Mouse (Mus musculus) hindbrain, embryonic 12.5 days (tissue): ENCODE measurements around the gene Mob1a. TPM values are rescaled to one million over a fixed set of nuclear protein-coding genes. Genes with fewer than 3 reads are reported as not detected.
A peak's percentile ranks its signal among the peaks of the same experiment; 100 is the strongest.
"Not testable (repeated sequence)": the region's sequence is repeated elsewhere in the genome, so short reads cannot be mapped to it uniquely, and the experiment has no call there.

Experiments
- ATAC-seq: fragments of 200-750 bp; cut with Nextera tagmentation; 2 replicates; pipeline ENCODE4 v1.8.0; 2017; ENCODE audit warnings: moderate TSS enrichment; ENCODE audit not compliant: low FRiP score
- H3K27ac ChIP-seq: fragments of 300-500 bp; sonication (generic); 2 replicates; pipeline ENCODE4 v1.5.1; 2016; ENCODE audit warnings: mild to moderate bottlenecking
- H3K27me3 ChIP-seq: fragments of 300-500 bp; sonication (generic); 2 replicates; pipeline ENCODE4 v1.6.1; 2016; ENCODE audit warnings: mild to moderate bottlenecking
- H3K36me3 ChIP-seq: fragments of 300-500 bp; sonication (generic); 2 replicates; pipeline ENCODE4 v1.6.1; 2016; ENCODE audit warnings: mild to moderate bottlenecking
- H3K4me1 ChIP-seq: fragments of 300-500 bp; sonication (generic); 2 replicates; pipeline ENCODE4 v1.6.1; 2016
- H3K4me2 ChIP-seq: fragments of 300-500 bp; sonication (generic); replicated peaks from 2 replicates; pipeline ENCODE4 v1.6.1; 2016; ENCODE audit warnings: mild to moderate bottlenecking
- H3K4me3 ChIP-seq: fragments of 300-500 bp; sonication (generic); 2 replicates; pipeline ENCODE4 v1.5.1; 2016; ENCODE audit warnings: mild to moderate bottlenecking
- H3K9ac ChIP-seq: fragments of 300-500 bp; sonication (generic); 2 replicates; pipeline ENCODE4 v1.6.1; 2016; ENCODE audit warnings: mild to moderate bottlenecking, moderate library complexity
- H3K9me3 ChIP-seq: fragments of 300-500 bp; sonication (generic); replicated peaks from 2 replicates; pipeline ENCODE4 v1.6.1; 2016; ENCODE audit warnings: mild to moderate bottlenecking
- WGBS: fragments of 180-500 bp; shearing (Covaris S2); methylation state at CpG from one replicate; pipeline ENCODE4 v1.1.7; 2016; 5-methylcytosine and 5-hydroxymethylcytosine counted together
- polyA plus RNA-seq: library from polyadenylated mRNA; unstranded; fragments of >200 nt; fragmentation: Nextera tagmentation; extraction: Ambion mirVana; gene quantifications from 2 replicates; pipeline ENCODE4 v1.2.1, GENCODE M21; 2016

Mob1a gene
- polyA plus RNA-seq, 1 experiment from 2014 or later, result 52.5 TPM

GRCm38 (mm10) chr6:83316022-83316421 is 9.8 kb upstream of the Mob1a start:
- no peak for ATAC-seq

DNA sequence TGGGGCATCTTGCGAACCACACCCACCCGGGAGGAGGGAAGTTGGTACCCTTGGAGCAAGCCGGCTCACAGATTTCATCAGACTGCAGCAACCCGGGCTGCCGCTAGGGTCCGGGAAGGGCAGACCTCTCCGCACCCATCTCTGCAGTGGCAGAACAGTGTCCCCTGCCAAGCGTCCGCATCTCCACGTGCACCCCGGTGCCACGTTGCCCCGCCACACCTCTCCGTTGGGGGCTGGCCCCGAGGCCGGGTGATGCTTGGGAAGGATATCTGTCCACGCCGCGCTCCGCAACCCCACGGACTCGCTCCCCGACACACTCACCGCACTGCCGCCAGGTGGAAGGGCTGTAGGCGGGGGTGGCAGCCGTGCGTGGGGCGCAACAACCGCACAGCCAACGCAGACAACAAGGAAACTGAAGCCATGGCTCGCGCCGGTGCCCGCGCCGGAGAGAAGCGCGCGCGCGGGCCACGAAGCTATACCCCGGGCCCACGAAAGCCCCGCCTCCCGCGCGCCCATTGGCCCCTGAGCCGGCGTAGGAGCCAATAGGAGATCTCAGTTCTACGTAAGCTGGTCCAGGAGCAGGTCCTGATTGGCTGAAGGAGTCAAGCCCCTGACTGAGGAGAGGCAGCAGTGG is 8.6 kb upstream of the Mob1a start:
- Histone ChIP-seq H3K4me3 (peak overlapping the region; percentile 92), H3K27me3 (no peaks in the 10 kb centered on the region), H3K9ac (peak overlapping the region; percentile 91), H3K9me3 (no peaks in the 10 kb centered on the region), H3K27ac (peak overlapping the region; percentile 74), H3K4me1 (peaks cover 15% of the 10 kb centered on the region), H3K36me3 (peaks cover 5% of the 10 kb centered on the region; the same call in 1 of the 2 replicates), H3K4me2 (peak overlapping the region; percentile 77)
- peak; percentile 99 for ATAC-seq
- WGBS, result under 1% methylated on average over 52 of the region's 52 CpGs

More at GRCm38 (mm10) chr6:83316022-83316421, 9.8 kb upstream of the Mob1a start:
- H3K9ac ChIP-seq, result no peak overlapping the region; the same call in 1 of the 2 replicates
- H3K27me3 ChIP-seq, result no peaks in the 10 kb centered on the region
- peaks cover 16% of the 10 kb centered on the region for H3K36me3 ChIP-seq
- H3K4me3 ChIP-seq, result peak overlapping the region; percentile 92
- peaks cover 15% of the 10 kb centered on the region for H3K4me1 ChIP-seq
- no peaks in the 10 kb centered on the region for H3K9me3 ChIP-seq
- H3K27ac ChIP-seq, result no peak overlapping the region
- 6% methylated on average over 10 of the region's 10 CpGs for WGBS
- H3K4me2 ChIP-seq, result peak overlapping the region; percentile 77

DNA sequence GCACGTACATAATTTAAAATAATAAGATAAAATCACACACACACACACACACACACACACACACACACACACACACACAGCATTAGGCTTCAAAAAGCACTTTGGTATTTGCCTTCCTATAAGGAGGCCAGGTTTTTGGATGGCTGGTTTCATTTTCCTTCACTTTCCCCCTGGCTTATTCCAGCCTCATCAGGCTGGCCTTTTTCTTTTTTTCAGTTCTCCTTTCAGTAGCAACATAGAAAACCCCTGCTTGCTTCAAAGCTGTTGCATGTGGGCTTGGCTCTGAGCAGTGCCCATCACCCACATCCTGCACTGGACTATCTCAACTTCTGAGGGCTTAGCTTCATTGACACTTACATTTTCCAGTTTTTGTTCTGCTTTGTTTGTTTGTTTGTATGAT is 3.9 kb upstream of the Mob1a start:
- no peak overlapping the region for H3K27ac ChIP-seq
- no peaks in the 10 kb centered on the region for H3K9me3 ChIP-seq
- no peak for ATAC-seq
- no peaks in the 10 kb centered on the region for H3K36me3 ChIP-seq
- WGBS, result 73% methylated on average over 1 of the region's 1 CpGs
- no peak overlapping the region for H3K9ac ChIP-seq
- no peak overlapping the region for H3K4me3 ChIP-seq
- no peak overlapping the region for H3K4me2 ChIP-seq
- H3K4me1 ChIP-seq, result peaks cover 6% of the 10 kb centered on the region
- H3K27me3 ChIP-seq, result no peaks in the 10 kb centered on the region

DNA sequence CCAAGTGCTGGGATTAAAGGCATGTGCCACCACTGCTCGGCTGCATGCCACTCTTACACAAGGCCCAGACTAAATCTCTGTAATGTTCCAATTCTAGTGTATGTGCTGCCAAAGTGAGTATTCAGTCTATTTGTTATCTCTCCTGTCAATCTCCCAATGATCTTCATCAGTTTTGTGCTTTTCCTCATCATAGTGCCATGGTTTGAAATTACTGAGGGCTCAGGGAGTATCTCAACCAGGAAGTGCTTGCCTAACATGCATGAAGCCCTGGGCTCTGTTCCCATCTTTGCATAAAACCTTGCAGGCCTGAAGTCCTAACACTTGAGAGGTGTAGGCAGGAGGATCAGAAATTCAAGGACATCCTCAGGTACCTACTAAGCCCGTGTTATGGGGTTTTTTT is 3.0 kb upstream of the Mob1a start:
- H3K27me3 ChIP-seq, result no peaks in the 10 kb centered on the region
- H3K4me1 ChIP-seq, result peaks cover 12% of the 10 kb centered on the region
- H3K4me2 ChIP-seq, result no peak overlapping the region
- WGBS, result 73% methylated on average over 2 of the region's 2 CpGs
- no peak for ATAC-seq
- no peak overlapping the region for H3K9ac ChIP-seq
- no peak overlapping the region for H3K27ac ChIP-seq
- H3K9me3 ChIP-seq, result no peaks in the 10 kb centered on the region
- H3K4me3 ChIP-seq, result no peak overlapping the region
- no peaks in the 10 kb centered on the region for H3K36me3 ChIP-seq

DNA sequence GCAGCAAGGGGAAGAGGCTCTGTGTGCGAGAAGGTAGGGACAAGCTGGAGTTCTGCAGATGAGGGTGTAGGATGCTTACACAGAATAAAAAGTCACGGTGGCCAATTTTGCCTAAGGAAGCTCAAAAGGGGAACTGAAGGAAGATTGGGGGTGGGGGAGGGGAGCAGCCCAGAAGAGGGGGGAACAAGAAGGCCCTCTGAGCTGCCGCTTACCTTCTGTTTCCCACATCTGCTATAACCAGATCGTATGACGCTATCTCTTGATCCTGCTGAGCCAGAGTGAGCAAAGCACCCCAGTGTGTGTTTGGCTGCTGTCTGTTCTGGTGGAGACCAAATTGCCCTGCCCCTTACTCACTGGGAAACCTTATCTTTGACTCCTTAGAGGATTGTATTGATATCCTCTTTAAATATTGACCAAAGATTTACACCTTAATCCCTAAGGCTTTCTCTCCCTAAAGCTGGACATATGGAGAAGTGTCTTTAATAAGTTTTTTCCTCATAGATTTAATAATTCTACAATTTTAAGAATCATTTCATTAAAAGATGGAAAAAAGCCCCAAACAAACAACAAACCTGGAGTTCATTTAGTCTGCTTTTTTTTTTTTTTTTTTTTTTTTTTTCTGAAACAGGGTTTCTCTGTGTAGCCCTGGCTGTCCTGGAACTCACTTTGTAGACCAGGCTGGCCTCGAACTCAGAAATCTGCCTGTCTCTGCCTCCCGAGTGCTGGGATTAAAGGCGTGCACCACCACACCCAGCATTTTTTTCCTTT is 2.0 kb upstream of the Mob1a start:
- no peaks in the 10 kb centered on the region for H3K9me3 ChIP-seq
- no peak for ATAC-seq
- peaks cover 15% of the 10 kb centered on the region for H3K4me1 ChIP-seq
- H3K36me3 ChIP-seq, result no peaks in the 10 kb centered on the region
- H3K4me2 ChIP-seq, result no peak overlapping the region
- no peak overlapping the region for H3K9ac ChIP-seq
- no peaks in the 10 kb centered on the region for H3K27me3 ChIP-seq
- H3K27ac ChIP-seq, result no peak overlapping the region
- no peak overlapping the region for H3K4me3 ChIP-seq
- 73% methylated on average over 8 of the region's 8 CpGs for WGBS

- peak overlapping the region; percentile 73 for H3K4me2 ChIP-seq
- H3K9ac ChIP-seq, result peak overlapping the region; percentile 96
- peak overlapping the region; percentile 92 for H3K27ac ChIP-seq
- WGBS, result 9% methylated on average over 6 of the region's 6 CpGs
- no peaks in the 10 kb centered on the region for H3K9me3 ChIP-seq
- no peaks in the 10 kb centered on the region for H3K27me3 ChIP-seq
- peak overlapping the region; percentile 91 for H3K4me3 ChIP-seq
- H3K4me1 ChIP-seq, result peaks cover 16% of the 10 kb centered on the region
- no peak; the same call in 1 of the 2 replicates for ATAC-seq
- H3K36me3 ChIP-seq, result peaks cover 13% of the 10 kb centered on the region
Measured at GRCm38 (mm10) chr6:83326394-83326736, 549 bp downstream of the Mob1a start.

DNA sequence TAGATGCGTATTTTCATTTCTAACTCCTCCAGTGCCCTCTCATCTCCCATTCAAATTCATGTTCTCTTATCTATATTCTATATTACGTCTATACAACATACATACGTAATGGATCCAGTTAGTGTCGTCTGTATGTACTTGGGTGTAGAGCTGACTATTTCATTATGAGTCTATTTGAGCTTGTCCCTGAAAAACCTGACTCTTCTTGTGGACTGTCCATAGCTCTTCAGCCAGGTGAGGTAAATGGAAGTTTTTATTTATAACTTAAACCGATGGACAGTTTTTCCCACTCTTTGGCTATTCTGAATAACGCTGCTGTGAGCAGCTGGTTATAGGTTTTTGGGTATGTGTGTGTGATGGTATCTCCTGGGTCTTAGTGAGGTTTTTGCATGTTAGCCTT is 945 bp downstream of the Mob1a start:
- peak overlapping the region; percentile 96 for H3K9ac ChIP-seq
- H3K9me3 ChIP-seq, result no peaks in the 10 kb centered on the region
- H3K4me3 ChIP-seq, result peak overlapping the region; percentile 91
- peaks cover 17% of the 10 kb centered on the region for H3K36me3 ChIP-seq
- H3K27me3 ChIP-seq, result no peaks in the 10 kb centered on the region
- H3K27ac ChIP-seq, result no peak overlapping the region
- no peak for ATAC-seq
- peaks cover 16% of the 10 kb centered on the region for H3K4me1 ChIP-seq
- 65% methylated on average over 6 of the region's 6 CpGs for WGBS
- H3K4me2 ChIP-seq, result peak overlapping the region; percentile 73

DNA sequence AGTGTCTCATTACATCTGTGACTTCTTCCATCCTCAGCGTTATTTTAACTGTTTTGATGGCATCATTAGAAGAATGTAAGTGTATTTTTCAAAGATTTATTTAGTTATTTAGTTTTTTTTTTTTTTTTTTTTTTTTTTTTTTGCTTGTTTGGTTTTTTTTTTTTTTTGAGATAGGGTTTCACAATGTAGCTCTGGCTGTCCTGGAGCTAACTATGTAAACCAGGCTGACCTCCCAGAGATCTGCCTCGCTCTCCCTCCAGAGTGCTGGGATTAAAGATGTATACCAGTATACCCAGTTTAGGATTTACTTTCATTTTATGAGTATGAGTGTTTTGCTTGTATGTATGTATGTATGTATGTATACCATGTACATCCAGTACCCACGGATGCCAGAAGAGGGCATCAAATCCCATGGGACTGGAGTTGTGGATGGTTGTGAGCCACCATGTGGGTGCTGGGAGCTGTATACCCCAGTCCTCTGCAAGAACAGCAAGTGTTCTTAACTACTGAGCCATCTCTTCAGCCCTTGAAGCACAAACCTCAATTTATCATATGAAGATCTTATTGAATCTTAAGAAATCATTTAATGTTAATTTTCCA is 1.9 kb downstream of the Mob1a start:
- ATAC-seq, result no peak
- H3K4me2 ChIP-seq, result no peak overlapping the region

DNA sequence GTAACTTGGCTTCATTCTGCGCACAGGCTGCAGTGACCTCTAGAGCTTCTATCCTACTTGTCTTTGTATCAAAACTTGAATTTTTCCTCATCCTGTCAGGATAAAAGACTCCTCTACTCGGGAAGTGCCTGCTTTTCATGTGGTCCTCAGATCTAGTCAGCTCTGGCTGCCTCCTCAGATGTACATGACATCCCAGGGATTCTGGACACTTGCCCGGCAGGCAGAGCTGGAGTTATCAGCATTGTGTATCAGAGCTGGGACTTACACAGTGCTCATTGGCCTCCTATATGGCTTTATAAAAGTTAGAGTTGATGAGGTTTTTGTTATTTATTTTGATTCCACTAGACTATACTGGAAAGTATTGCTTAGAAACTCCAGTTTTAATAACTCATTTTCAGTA is 15.6 kb downstream of the Mob1a start:
- H3K9ac ChIP-seq, result no peak overlapping the region
- H3K4me1 ChIP-seq, result no peaks in the 10 kb centered on the region
- no peak for ATAC-seq
- H3K4me2 ChIP-seq, result no peak overlapping the region
- 84% methylated on average over 3 of the region's 3 CpGs for WGBS
- H3K27me3 ChIP-seq, result no peaks in the 10 kb centered on the region
- peaks cover 49% of the 10 kb centered on the region for H3K36me3 ChIP-seq
- no peak overlapping the region for H3K27ac ChIP-seq
- no peaks in the 10 kb centered on the region for H3K9me3 ChIP-seq
- no peak overlapping the region for H3K4me3 ChIP-seq

More for the DNA sequence above, 1.9 kb downstream of the Mob1a start:
- WGBS, result 91% methylated on average over 3 of the region's 3 CpGs
- H3K4me3 ChIP-seq, result no peak overlapping the region
- no peaks in the 10 kb centered on the region for H3K9me3 ChIP-seq
- H3K36me3 ChIP-seq, result peaks cover 24% of the 10 kb centered on the region
- no peak overlapping the region for H3K9ac ChIP-seq
- no peak overlapping the region for H3K27ac ChIP-seq
- peaks cover 16% of the 10 kb centered on the region for H3K4me1 ChIP-seq
- no peaks in the 10 kb centered on the region for H3K27me3 ChIP-seq

DNA sequence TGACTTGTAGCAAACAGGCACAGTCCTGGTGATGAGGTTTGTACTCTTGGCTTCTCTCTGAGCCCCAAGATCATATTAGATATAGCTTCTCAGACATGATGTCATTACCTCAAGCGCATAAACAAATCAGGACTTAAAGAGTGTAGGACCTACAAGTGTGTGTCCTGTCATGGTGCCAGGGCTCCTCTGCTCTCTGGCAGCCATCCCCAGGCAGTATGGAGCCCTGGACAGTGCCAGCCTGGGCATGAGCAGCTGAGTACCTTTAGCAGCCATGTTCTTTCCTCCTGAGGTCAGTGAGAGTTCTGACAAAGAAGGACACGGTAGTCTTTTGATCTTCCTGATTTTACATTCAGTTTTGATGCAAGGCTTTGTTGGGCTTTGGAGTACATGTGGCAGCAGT is 17.1 kb downstream of the Mob1a start:
- ATAC-seq, result no peak

GRCm38 (mm10) chr6:83345285-83345684 is 19.5 kb downstream of the Mob1a start:
- H3K4me2 ChIP-seq, H3K27me3 ChIP-seq, H3K9me3 ChIP-seq, H3K4me3 ChIP-seq, H3K27ac ChIP-seq, H3K4me1 ChIP-seq, H3K9ac ChIP-seq, ATAC-seq: not testable (repeated sequence)
- 95% methylated on average over 8 of the region's 8 CpGs for WGBS
- H3K36me3 ChIP-seq, result peaks cover 26% of the 10 kb centered on the region

More for the DNA sequence above, 17.1 kb downstream of the Mob1a start:
- Histone ChIP-seq H3K27me3 (no peaks in the 10 kb centered on the region), H3K4me1 (no peaks in the 10 kb centered on the region), H3K9me3 (no peaks in the 10 kb centered on the region), H3K27ac (no peak overlapping the region), H3K9ac (no peak overlapping the region), H3K36me3 (peaks cover 46% of the 10 kb centered on the region), H3K4me3 (no peak overlapping the region), H3K4me2 (no peak overlapping the region)
- WGBS, result 90% methylated on average over 2 of the region's 2 CpGs

DNA sequence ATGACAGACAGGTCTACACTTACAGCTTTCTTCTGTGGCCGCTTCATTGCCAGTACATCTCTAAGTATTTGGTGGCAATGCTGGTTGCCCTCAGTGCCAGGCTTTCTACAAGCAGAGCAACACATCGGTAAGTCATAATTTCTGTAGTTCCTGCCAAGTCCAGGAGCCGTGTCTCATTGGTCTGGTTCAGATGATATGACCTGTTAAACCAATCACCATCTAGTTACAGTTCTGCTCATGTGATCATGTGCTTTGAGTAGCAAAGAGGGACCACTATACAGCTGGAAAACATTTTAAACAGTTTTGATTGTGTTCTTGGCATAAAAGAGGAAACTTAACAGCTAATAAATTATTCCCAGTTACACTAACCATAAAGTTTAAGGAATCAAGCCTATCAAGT is 22.1 kb downstream of the Mob1a start:
- no peak overlapping the region for H3K4me3 ChIP-seq
- peaks cover 13% of the 10 kb centered on the region for H3K4me1 ChIP-seq
- H3K9ac ChIP-seq, result no peak overlapping the region
- H3K36me3 ChIP-seq, result peaks cover 3% of the 10 kb centered on the region
- H3K9me3 ChIP-seq, result no peaks in the 10 kb centered on the region
- no peak overlapping the region for H3K4me2 ChIP-seq
- 94% methylated on average over 3 of the region's 3 CpGs for WGBS
- no peak overlapping the region for H3K27ac ChIP-seq
- no peak for ATAC-seq
- no peaks in the 10 kb centered on the region for H3K27me3 ChIP-seq
